Mouse (Mus musculus) testis, adult 2 months (tissue): ENCODE results near the gene Zfp316.

ENCODE experiments used
- CTCF ChIP-seq: fragments of 200-500 bp; IDR thresholded peaks from 2 replicates; pipeline ENCODE4 v1.5.1; 2012; ENCODE audit warnings: low read depth, mild to moderate bottlenecking, inconsistent platforms, low read length, moderate library complexity; ENCODE audit not compliant: control insufficient read depth, insufficient read depth, insufficient replicate concordance
- POLR2A ChIP-seq: fragments of 200-500 bp; IDR thresholded peaks from 2 replicates; pipeline ENCODE4 v1.6.1; 2012; ENCODE audit warnings: low read depth, mild to moderate bottlenecking, inconsistent platforms, low read length, moderate library complexity; ENCODE audit not compliant: control insufficient read depth

DNA sequence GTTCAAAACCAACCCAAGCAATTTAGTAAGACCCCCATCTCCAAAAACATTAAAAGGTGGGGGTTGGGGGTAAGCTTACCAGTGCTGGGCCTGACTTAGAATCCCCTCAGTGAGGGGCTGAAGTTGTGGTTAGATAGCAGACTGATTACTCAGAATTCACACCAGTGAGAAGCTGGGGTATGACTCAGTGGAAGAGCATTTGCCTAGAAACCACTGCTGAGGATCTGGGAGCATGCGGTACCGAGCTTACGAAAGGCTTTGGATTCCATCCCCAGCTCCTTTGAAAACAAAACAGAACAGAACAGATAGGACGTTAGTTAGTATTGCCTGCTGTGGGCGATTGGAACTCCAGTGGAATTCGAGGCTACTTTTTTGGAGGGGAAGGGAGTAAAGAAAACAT lies 1.8 kb upstream of the Zfp316 start:
- TF ChIP-seq CTCF = no peak
- TF ChIP-seq POLR2A = no peak
